Mouse (Mus musculus) CH12.LX (cell line): Measurements from ENCODE around the gene 1700066M21Rik. TPM values are rescaled to one million over a fixed set of nuclear protein-coding genes. Genes with fewer than 3 reads are reported as not detected.
A peak's percentile ranks its signal among the peaks of the same experiment; 100 is the strongest.

Experiments used
- DNase-seq: peaks from one replicate; pipeline ENCODE4 v3.0.0-alpha.2; 2013; ENCODE audit errors: extremely low read depth
- H3K27ac ChIP-seq: 2 replicates; pipeline ENCODE4 v1.5.1; 2012; ENCODE audit warnings: low read depth, mild to moderate bottlenecking, control low read depth, moderate library complexity; ENCODE audit not compliant: insufficient read depth
- H3K27me3 ChIP-seq: replicated peaks from 2 replicates; pipeline ENCODE3; 2012; ENCODE audit warnings: inconsistent platforms
- H3K36me3 ChIP-seq, 2 experiments: replicated peaks in 1 of 2; 2 replicates each; pipeline versions ENCODE3 to v1.6.1; 2012; ENCODE audit warnings: inconsistent platforms in 1 of 2, low read length in 1 of 2, mild to moderate bottlenecking in 1 of 2, mixed read lengths in 1 of 2, moderate library complexity in 1 of 2; ENCODE audit not compliant: control insufficient read depth in 1 of 2, insufficient read depth in 1 of 2
- H3K4me1 ChIP-seq, 2 experiments: 2 replicates each; pipeline ENCODE4 v1.6.1; 2012; ENCODE audit warnings: inconsistent platforms in 1 of 2, moderate library complexity in 1 of 2; ENCODE audit not compliant: insufficient read depth in 2 of 2, control insufficient read depth in 1 of 2
- H3K4me2 ChIP-seq: 2 replicates; pipeline ENCODE4 v1.6.1; 2012; ENCODE audit warnings: low read depth, mild to moderate bottlenecking, control low read depth; ENCODE audit not compliant: poor library complexity, insufficient read depth, severe bottlenecking
- H3K4me3 ChIP-seq, 3 experiments: fragments of 150-350 bp in 1 of 3; sonication (generic) in 1 of 3; replicated peaks in 1 of 3; 2 replicates each; pipeline versions ENCODE3 to v1.5.1; 2011 to 2012; ENCODE audit warnings: low read depth in 2 of 3, low read length in 2 of 3, mild to moderate bottlenecking in 2 of 3, moderate library complexity in 2 of 3, control low read depth in 1 of 3, improper control_type of control experiment in 1 of 3, inconsistent platforms in 1 of 3, mixed read lengths in 1 of 3; ENCODE audit not compliant: poor library complexity in 1 of 3
- H3K79me2 ChIP-seq: replicated peaks from 2 replicates; pipeline ENCODE4 v1.6.1; 2012; ENCODE audit warnings: mild to moderate bottlenecking, moderate library complexity; ENCODE audit not compliant: control insufficient read depth, poor library complexity, insufficient read depth, severe bottlenecking; ENCODE audit errors: extremely low read depth
- H3K9ac ChIP-seq: 2 replicates; pipeline ENCODE4 v1.6.1; 2012; ENCODE audit warnings: low read depth, mild to moderate bottlenecking, control low read depth, moderate library complexity; ENCODE audit not compliant: insufficient read depth
- H3K9me3 ChIP-seq: replicated peaks from 2 replicates; pipeline ENCODE3; 2012; ENCODE audit warnings: low read length, inconsistent platforms, mixed read lengths
- BHLHE40 ChIP-seq: IDR thresholded peaks from 2 replicates; pipeline ENCODE4 v1.6.1; 2011; ENCODE audit warnings: mild to moderate bottlenecking, low read depth, low read length, improper control_type of control experiment
- CTCF ChIP-seq, 2 experiments: IDR thresholded peaks in 1 of 2; conservative IDR thresholded peaks in 1 of 2; 2 replicates each; pipeline ENCODE4 v1.5.1; 2011 to 2012; ENCODE audit warnings: low read depth in 2 of 2, low read length in 2 of 2, improper control_type of control experiment in 1 of 2, inconsistent platforms in 1 of 2, mild to moderate bottlenecking in 1 of 2, moderate library complexity in 1 of 2
- ELF1 ChIP-seq: IDR thresholded peaks from 2 replicates; pipeline ENCODE4 v1.6.1; 2014; ENCODE audit warnings: low read depth, mild to moderate bottlenecking, inconsistent platforms, low read length, improper control_type of control experiment
- EP300 ChIP-seq: IDR thresholded peaks from 2 replicates; pipeline ENCODE4 v1.6.1; 2011; ENCODE audit warnings: low read length, improper control_type of control experiment
- GABPA ChIP-seq: IDR thresholded peaks from 2 replicates; pipeline ENCODE4 v1.6.1; 2012; ENCODE audit warnings: low read depth, low read length, improper control_type of control experiment, inconsistent platforms; ENCODE audit not compliant: insufficient replicate concordance
- HCFC1 ChIP-seq: IDR thresholded peaks from 2 replicates; pipeline ENCODE4 v1.6.1; 2012; ENCODE audit warnings: low read depth, mild to moderate bottlenecking, inconsistent platforms, low read length, improper control_type of control experiment
- MAFK ChIP-seq: IDR thresholded peaks from 2 replicates; pipeline ENCODE4 v1.6.1; 2011; ENCODE audit warnings: low read length, improper control_type of control experiment; ENCODE audit not compliant: insufficient replicate concordance
- MAX ChIP-seq: IDR thresholded peaks from 2 replicates; pipeline ENCODE4 v1.6.1; 2011; ENCODE audit warnings: low read length, improper control_type of control experiment
- MAZ ChIP-seq: IDR thresholded peaks from 2 replicates; pipeline ENCODE4 v1.6.1; 2012; ENCODE audit warnings: low read depth, mild to moderate bottlenecking, inconsistent platforms, low read length, improper control_type of control experiment, moderate library complexity
- MYC ChIP-seq: IDR thresholded peaks from 2 replicates; pipeline ENCODE4 v1.6.1; 2011; ENCODE audit warnings: low read depth, mild to moderate bottlenecking, improper control_type of control experiment, low read length
- NELFE ChIP-seq: IDR thresholded peaks from 2 replicates; pipeline ENCODE4 v1.6.1; 2011; ENCODE audit warnings: low read depth, low read length, improper control_type of control experiment
- PAX5 ChIP-seq: IDR thresholded peaks from 2 replicates; pipeline ENCODE4 v1.6.1; 2012; ENCODE audit warnings: low read length, inconsistent platforms, mixed read lengths
- RCOR1 ChIP-seq: conservative IDR thresholded peaks from 2 replicates; pipeline ENCODE4 v1.6.1; 2012; ENCODE audit warnings: low read depth, mild to moderate bottlenecking, inconsistent platforms, low read length, improper control_type of control experiment
- SIN3A ChIP-seq: IDR thresholded peaks from 2 replicates; pipeline ENCODE4 v1.6.1; 2012; ENCODE audit warnings: low read length, improper control_type of control experiment, inconsistent platforms
- SMC3 ChIP-seq: IDR thresholded peaks from 2 replicates; pipeline ENCODE4 v1.6.1; 2011; ENCODE audit warnings: low read depth, low read length, improper control_type of control experiment
- TBP ChIP-seq: conservative IDR thresholded peaks from 2 replicates; pipeline ENCODE4 v1.6.1; 2011; ENCODE audit warnings: low read depth, low read length, improper control_type of control experiment
- TCF12 ChIP-seq: IDR thresholded peaks from 2 replicates; pipeline ENCODE4 v1.6.1; 2014; ENCODE audit warnings: low read depth, mild to moderate bottlenecking, inconsistent platforms, low read length, improper control_type of control experiment
- UBTF ChIP-seq: IDR thresholded peaks from 2 replicates; pipeline ENCODE4 v1.6.1; 2012; ENCODE audit warnings: low read depth, mild to moderate bottlenecking, inconsistent platforms, low read length, improper control_type of control experiment, moderate library complexity
- USF1 ChIP-seq: IDR thresholded peaks from 2 replicates; pipeline ENCODE4 v1.6.1; 2014; ENCODE audit warnings: low read depth, mild to moderate bottlenecking, inconsistent platforms, low read length, improper control_type of control experiment
- USF2 ChIP-seq: conservative IDR thresholded peaks from 2 replicates; pipeline ENCODE4 v1.6.1; 2011; ENCODE audit warnings: low read depth, low read length, improper control_type of control experiment
- ZC3H11A ChIP-seq: IDR thresholded peaks from 2 replicates; pipeline ENCODE4 v1.6.1; 2012; ENCODE audit warnings: low read depth, mild to moderate bottlenecking, inconsistent platforms, low read length, improper control_type of control experiment
- ZNF384 ChIP-seq: IDR thresholded peaks from 2 replicates; pipeline ENCODE4 v1.6.1; 2012; ENCODE audit warnings: low read depth, low read length, improper control_type of control experiment, inconsistent platforms
- dilution Hi-C: fragments of 300-500 bp; cut with MboI; formaldehyde crosslinking; loops from 2 replicates; pipeline ENCODE4 v1.14.3; 2020; ENCODE audit warnings: low sequenced_read_pairs; ENCODE audit not compliant: extremely low pct_unique_long_range_greater_than_20kb, extremely low pct_ligation_motif_present
- in situ Hi-C: fragments of 300-500 bp; cut with MboI; formaldehyde crosslinking; loops from 3 replicates; pipeline ENCODE4 v1.14.3; 2019; ENCODE audit warnings: low sequenced_read_pairs, low pct_ligation_motif_present, low pct_unique_long_range_greater_than_20kb, mixed read lengths
- polyA plus RNA-seq: library from polyadenylated mRNA; unstranded; fragments of >175 nt; gene quantifications from 2 replicates; pipeline ENCODE4 v1.2.1, GENCODE M21; 2012; ENCODE audit warnings: low read depth; ENCODE audit not compliant: insufficient read length
- total RNA-seq, 2 experiments: library from RNA; depleted of rRNA; stranded (reverse); fragments of 300-350 nt in 1 of 2; fragments of >200 nt in 1 of 2; gene quantifications; 2 replicates each; pipeline ENCODE4 v1.2.3; 2012 to 2014

1700066M21Rik gene
- total and polyA plus RNA-seq, 3 experiments = 7.0 to 17.4 (median 8.0) TPM

GRCm38 (mm10) chr1:57375276-57375675 lies 2.1 kb upstream of the 1700066M21Rik start:
- TF ChIP-seq UBTF = no peak
- no peak for TF ChIP-seq PAX5
- no peak for TF ChIP-seq USF2
- TF ChIP-seq USF1 = no peak
- TF ChIP-seq MYC = no peak
- TF ChIP-seq TBP = no peak
- 0 out of 2 replicates have a peak, but pooled peaks have one; percentile 10 for TF ChIP-seq EP300
- no peak for TF ChIP-seq SMC3
- TF ChIP-seq TCF12 = no peak
- TF ChIP-seq ZNF384 = peak; percentile 34; the same call in 1 of the 2 replicates
- no peak for TF ChIP-seq SIN3A
- no peak for TF ChIP-seq BHLHE40
- Histone ChIP-seq H3K27me3 (no peaks in the 10 kb centered on the region), H3K9me3 (peaks cover 1% of the 10 kb centered on the region), H3K36me3 (peaks cover 3 to 15% of the 10 kb centered on the region in 2 experiments), H3K79me2 (no peaks in the 10 kb centered on the region), H3K4me1 (peaks cover 6 to 41% of the 10 kb centered on the region in 2 experiments), H3K4me2 (0 out of 2 replicates have a peak overlapping the region, but pooled peaks have one; percentile 56), H3K27ac (no peak overlapping the region), H3K4me3 (no peak overlapping the region), H3K9ac (no peak overlapping the region)
- in situ Hi-C loops = no loop called here
- dilution Hi-C loops = no loop called here
- no peak for DNase-seq

- dilution Hi-C loops (no loop called here), in situ Hi-C loops (no loop called here)
- Histone ChIP-seq H3K4me1 (peaks cover 4 to 31% of the 10 kb centered on the region in 2 experiments; a peak in 3 of 4 replicates), H3K27me3 (no peaks in the 10 kb centered on the region), H3K9me3 (peaks cover 1% of the 10 kb centered on the region), H3K36me3 (peaks cover 3 to 18% of the 10 kb centered on the region in 2 experiments), H3K27ac (no peak overlapping the region), H3K4me3 (peak overlapping the region; percentile 66 to 93 (median 89)), H3K9ac (peak overlapping the region; percentile 60; the same call in 1 of the 2 replicates), H3K4me2 (peak overlapping the region; percentile 93), H3K79me2 (no peaks in the 10 kb centered on the region)
- TF ChIP-seq MAZ (no peak), MAFK (no peak), HCFC1 (no peak), GABPA (no peak), CTCF (conservative IDR thresholded peaks at IDR 0.05 in 1 of 2, IDR thresholded peaks at IDR 0.05 in 1 of 2; ENCODE audit: low read depth in 2 of 2, low read length in 2 of 2) (no peak), ZC3H11A (no peak), NELFE (no peak), RCOR1 (no peak), ELF1 (no peak), MAX (no peak), TBP (no peak)
- DNase-seq = no peak
Observed at GRCm38 (mm10) chr1:57376806-57377205, 614 bp upstream of the 1700066M21Rik start.
